In genomic region chr11:81270518-81270917, GRCm38 (mm10) we compare ENCODE assay signal across 19 mouse cellular contexts.
DNase-seq lines count a peak whose midpoint lies in the region; ATAC-seq lines count a peak whose summit lies in the region.
"Had no signal": no experiment of that assay in that cellular context is flagged by ENCODE, and none has a peak within 500 bp of the region (broad histone marks: within the 10 kb centered on the region; RNA-seq: fewer than 3 reads in every experiment).

No protein-coding gene starts in this region.

- WGBS in hindbrain, embryonic 16.5 days: 33% methylated on average over 7 of the region's 7 CpGs
- WGBS in hindbrain, embryonic 13.5 days: 42% methylated on average over 7 of the region's 7 CpGs
- WGBS in midbrain, embryonic 11.5 days: 77% methylated on average over 7 of the region's 7 CpGs
- WGBS in midbrain, embryonic 10.5 days: 86% methylated on average over 7 of the region's 7 CpGs

- no peaks in the 10 kb centered on the region; the same call in 1 of the 2 replicates for H3K9me3 ChIP-seq in hindbrain, embryonic 16.5 days (ENCODE audit: control insufficient read depth, low read length)
- H3K9me3 ChIP-seq in hindbrain, embryonic 13.5 days: peaks cover 7% of the 10 kb centered on the region; the same call in 1 of the 2 replicates
- no peaks in the 10 kb centered on the region; the same call in 1 of the 2 replicates for H3K9me3 ChIP-seq in midbrain, embryonic 11.5 days (ENCODE audit: control insufficient read depth, low read length)
- H3K9me3 ChIP-seq in midbrain, embryonic 10.5 days (replicated peaks): 0 out of 2 replicates have a peak, but pooled peaks cover 5% of the 10 kb centered on the region

- no peak overlapping the region for H3K27ac ChIP-seq in hindbrain, embryonic 16.5 days (ENCODE audit: low read depth, low read length)
- H3K27ac ChIP-seq in hindbrain, embryonic 13.5 days: no peak overlapping the region
- H3K27ac ChIP-seq in midbrain, embryonic 11.5 days (ENCODE audit: low read depth, low read length): no peak overlapping the region
- H3K27ac ChIP-seq in midbrain, embryonic 10.5 days (replicated peaks): no peak overlapping the region
- H3K27ac ChIP-seq: embryonic facial prominence, embryonic 13.5 days; gastrocnemius, adult 2 months; heart, embryonic 13.5 days; limb, embryonic 12.5 days; liver, embryonic 14.5 days; stomach, embryonic 15.5 days had no signal

- H3K9ac ChIP-seq in hindbrain, embryonic 16.5 days (ENCODE audit: low read depth, low read length): no peak overlapping the region
- H3K9ac ChIP-seq in hindbrain, embryonic 13.5 days: no peak overlapping the region
- H3K9ac ChIP-seq in midbrain, embryonic 11.5 days (ENCODE audit: low read length): no peak overlapping the region
- H3K9ac ChIP-seq: embryonic facial prominence, embryonic 13.5 days; heart, embryonic 13.5 days; limb, embryonic 12.5 days; liver, embryonic 14.5 days; stomach, embryonic 15.5 days had no signal

- peak; percentile 40 for ATAC-seq in hindbrain, embryonic 16.5 days
- no peak for ATAC-seq in hindbrain, embryonic 13.5 days (ENCODE audit: low FRiP score)
- ATAC-seq in midbrain, embryonic 11.5 days (ENCODE audit: low FRiP score): no peak
- ATAC-seq: intestine, embryonic 16.5 days had no signal

- peaks cover 12% of the 10 kb centered on the region for H3K4me1 ChIP-seq in hindbrain, embryonic 16.5 days (ENCODE audit: control insufficient read depth, insufficient read depth, low read depth, low read length)
- peaks cover 14% of the 10 kb centered on the region for H3K4me1 ChIP-seq in hindbrain, embryonic 13.5 days (replicated peaks)
- no peaks in the 10 kb centered on the region for H3K4me1 ChIP-seq in midbrain, embryonic 11.5 days (ENCODE audit: control insufficient read depth, insufficient read depth, low read length)
- 0 out of 2 replicates have a peak, but pooled peaks cover 2% of the 10 kb centered on the region for H3K4me1 ChIP-seq in midbrain, embryonic 10.5 days
- H3K4me1 ChIP-seq: heart, embryonic 13.5 days; stomach, embryonic 15.5 days had no signal

- H3K36me3 ChIP-seq in hindbrain, embryonic 16.5 days (ENCODE audit: control insufficient read depth, insufficient read depth, low read length): no peaks in the 10 kb centered on the region
- H3K36me3 ChIP-seq in hindbrain, embryonic 13.5 days: no peaks in the 10 kb centered on the region
- no peaks in the 10 kb centered on the region for H3K36me3 ChIP-seq in midbrain, embryonic 11.5 days (ENCODE audit: control insufficient read depth, insufficient read depth, low read length)
- no peaks in the 10 kb centered on the region for H3K36me3 ChIP-seq in midbrain, embryonic 10.5 days
- H3K36me3 ChIP-seq: embryonic facial prominence, embryonic 13.5 days; heart, embryonic 13.5 days; limb, embryonic 12.5 days; stomach, embryonic 15.5 days had no signal

- no peak overlapping the region for H3K4me3 ChIP-seq in hindbrain, embryonic 16.5 days (ENCODE audit: low read length)
- H3K4me3 ChIP-seq in hindbrain, embryonic 13.5 days: no peak overlapping the region
- H3K4me3 ChIP-seq in midbrain, embryonic 11.5 days (ENCODE audit: low read depth, low read length): no peak overlapping the region
- H3K4me3 ChIP-seq in midbrain, embryonic 10.5 days: no peak overlapping the region
- H3K4me3 ChIP-seq: embryonic facial prominence, embryonic 13.5 days; gastrocnemius, adult 2 months; heart, embryonic 13.5 days; limb, embryonic 12.5 days; stomach, embryonic 15.5 days had no signal

- no peak overlapping the region for H3K4me2 ChIP-seq in hindbrain, embryonic 16.5 days (ENCODE audit: low read length)
- no peak overlapping the region for H3K4me2 ChIP-seq in hindbrain, embryonic 13.5 days
- H3K4me2 ChIP-seq in midbrain, embryonic 11.5 days: no peak overlapping the region
- H3K4me2 ChIP-seq: embryonic facial prominence, embryonic 13.5 days; heart, embryonic 13.5 days; limb, embryonic 12.5 days; stomach, embryonic 15.5 days had no signal

- no peaks in the 10 kb centered on the region for H3K27me3 ChIP-seq in hindbrain, embryonic 16.5 days (replicated peaks; ENCODE audit: control insufficient read depth, insufficient read depth, low read length)
- H3K27me3 ChIP-seq in hindbrain, embryonic 13.5 days: no peaks in the 10 kb centered on the region
- no peaks in the 10 kb centered on the region for H3K27me3 ChIP-seq in midbrain, embryonic 11.5 days (ENCODE audit: control insufficient read depth, insufficient read depth, low read length)
- H3K27me3 ChIP-seq in midbrain, embryonic 10.5 days (ENCODE audit: low read depth, poor library complexity, severe bottlenecking): no peaks in the 10 kb centered on the region
- H3K27me3 ChIP-seq: embryonic facial prominence, embryonic 13.5 days; heart, embryonic 13.5 days; limb, embryonic 12.5 days; stomach, embryonic 15.5 days had no signal

- peak; percentile 26 for DNase-seq in embryo, embryonic 10.5 days (ENCODE audit: low spot score)
- DNase-seq in embryo, embryonic 10 days (ENCODE audit: low spot score): no peak
- DNase-seq in midbrain, embryonic 11.5 days (ENCODE audit: low spot score, missing footprints): peak; percentile 80
- no peak for DNase-seq in midbrain, embryonic 10.5 days (ENCODE audit: low spot score)
- DNase-seq in forelimb bud, embryonic 11.5 days (ENCODE audit: low read depth, low spot score): peak; percentile 43
- no peak for DNase-seq in adrenal gland, adult 18-20 months (ENCODE audit: low spot score in 2 of 2)
- DNase-seq: gastrocnemius, adult 2 months; heart, adult 11 months; heart, postnatal 36 days; kidney, postnatal 10 days; lung, postnatal 36 days had no signal

Comparison
In these comparisons a context has a peak if more than half of its experiments do, and no peak if none do; other contexts are left out.
1. DNase-seq: peak in embryo, embryonic 10.5 days (single experiment), midbrain, embryonic 11.5 days (single experiment) and forelimb bud, embryonic 11.5 days (single experiment); none in embryo, embryonic 10 days (single experiment), midbrain, embryonic 10.5 days (single experiment) and adrenal gland, adult 18-20 months (0 of 2).